Mouse (Mus musculus) hindbrain, embryonic 11.5 days (tissue): ENCODE results near the gene Mterf2. TPM values are rescaled to one million over a fixed set of nuclear protein-coding genes. Genes with fewer than 3 reads are reported as not detected.

Experiments used
- ATAC-seq: fragments of 200-750 bp; cut with Nextera tagmentation; 2 replicates; pipeline ENCODE4 v1.8.0; 2017; ENCODE audit warnings: mild to moderate bottlenecking, moderate TSS enrichment, moderate library complexity; ENCODE audit not compliant: low FRiP score
- DNase-seq: peaks from one replicate; pipeline ENCODE4 v3.0.0-alpha.2; 2015; ENCODE audit warnings: low spot score
- H3K27ac ChIP-seq: fragments of 300-500 bp; sonication (generic); 2 replicates; pipeline ENCODE4 v1.5.1; 2014; ENCODE audit warnings: mild to moderate bottlenecking, low read depth, low read length
- H3K27me3 ChIP-seq: fragments of 300-500 bp; sonication (generic); 2 replicates; pipeline ENCODE4 v1.6.1; 2014; ENCODE audit warnings: mild to moderate bottlenecking, low read length, moderate library complexity, mixed read lengths; ENCODE audit not compliant: control insufficient read depth, insufficient read depth
- H3K36me3 ChIP-seq: fragments of 300-500 bp; sonication (generic); 2 replicates; pipeline ENCODE4 v1.6.1; 2014; ENCODE audit warnings: mild to moderate bottlenecking, low read length, moderate library complexity, mixed read lengths; ENCODE audit not compliant: control insufficient read depth, insufficient read depth
- H3K4me1 ChIP-seq: fragments of 300-500 bp; sonication (generic); replicated peaks from 2 replicates; pipeline ENCODE4 v1.6.1; 2014; ENCODE audit warnings: low read length, mixed read lengths; ENCODE audit not compliant: control insufficient read depth, insufficient read depth
- H3K4me2 ChIP-seq: fragments of 300-500 bp; sonication (generic); replicated peaks from 2 replicates; pipeline ENCODE4 v1.6.1; 2014; ENCODE audit warnings: mild to moderate bottlenecking, low read depth, low read length
- H3K4me3 ChIP-seq: fragments of 300-500 bp; sonication (generic); 2 replicates; pipeline ENCODE4 v1.5.1; 2014; ENCODE audit warnings: low read depth, low read length
- H3K9ac ChIP-seq: fragments of 300-500 bp; sonication (generic); 2 replicates; pipeline ENCODE4 v1.6.1; 2014; ENCODE audit warnings: low read depth, low read length
- H3K9me3 ChIP-seq: fragments of 300-500 bp; sonication (generic); 2 replicates; pipeline ENCODE4 v1.6.1; 2016; ENCODE audit warnings: low read length; ENCODE audit not compliant: control insufficient read depth
- WGBS: fragments of 180-500 bp; shearing (Covaris S2); extraction: QIAGEN DNeasy Blood & Tissue Kit; methylation state at CpG from one replicate; pipeline ENCODE4 v1.1.7; 2014; 5-methylcytosine and 5-hydroxymethylcytosine counted together
- polyA plus RNA-seq: library from polyadenylated mRNA; unstranded; fragments of >200 nt; fragmentation: Nextera tagmentation; extraction: Ambion mirVana; gene quantifications from 2 replicates; pipeline ENCODE4 v1.2.1, GENCODE M21; 2014

The Mterf2 gene
- polyA plus RNA-seq, 1 experiment from 2014 or later = 35.7 TPM

DNA sequence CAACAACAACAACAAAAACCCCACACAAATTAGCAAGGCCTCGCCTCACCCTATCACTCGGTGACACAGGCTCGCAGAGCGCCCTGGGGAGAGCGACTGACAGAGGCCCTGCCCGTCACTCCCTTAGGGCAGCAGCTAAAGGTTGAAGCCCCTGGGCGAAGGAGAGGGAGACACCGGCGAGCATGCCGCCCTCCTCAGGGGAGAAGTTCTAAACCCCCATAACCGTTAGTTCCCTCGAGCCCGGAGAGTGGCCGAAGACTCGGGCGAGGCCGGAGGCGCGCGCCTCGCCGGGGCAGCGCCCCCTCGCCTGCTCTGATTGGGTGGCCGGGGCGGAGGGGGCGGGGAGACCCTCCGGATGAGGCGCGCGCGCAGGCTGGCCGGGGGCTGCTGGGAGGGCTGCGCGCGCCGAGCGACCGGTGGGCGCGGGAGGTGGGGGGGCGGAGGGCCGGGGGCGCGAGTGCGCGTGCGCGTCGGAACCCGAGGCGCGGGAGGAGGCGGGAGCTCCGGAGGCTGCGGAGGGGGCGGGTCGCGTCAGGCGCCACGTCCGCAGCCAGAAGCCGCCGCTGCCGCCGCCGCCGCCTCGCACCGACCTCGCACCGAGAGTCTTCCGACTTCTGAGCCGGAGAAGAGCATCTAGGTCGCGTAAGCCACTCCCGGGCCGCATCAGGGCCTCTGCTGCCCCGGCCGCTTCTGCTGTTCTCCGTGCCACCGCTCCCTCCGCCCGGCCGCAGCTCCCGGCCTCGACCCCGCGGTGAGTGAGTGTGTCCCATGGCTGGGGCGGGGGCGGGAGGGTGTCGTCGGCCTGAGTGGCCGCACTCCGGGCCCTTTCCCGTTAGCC is 25.4 kb downstream of the Mterf2 start, which contains the start of the genes Fhl4 and Tmem263:
Gene Fhl4 (minus strand): TSS at position 249 of the 838 bp plus-strand sequence.
Gene Tmem263 (plus strand): TSS at position 381 of the 838 bp plus-strand sequence.
- H3K36me3 ChIP-seq = no peaks in the 10 kb centered on the region
- peak within 1 kb of the TSS; percentile 68 for H3K27ac ChIP-seq
- ATAC-seq (peak; percentile 96), DNase-seq (peak; percentile 97)
- H3K4me1 ChIP-seq = no peaks in the 10 kb centered on the region
- under 1% methylated on average over 57 of the region's 96 CpGs for WGBS
- no peaks in the 10 kb centered on the region for H3K27me3 ChIP-seq
- H3K9me3 ChIP-seq = no peaks in the 10 kb centered on the region
- peak within 1 kb of the TSS; percentile 78 for H3K9ac ChIP-seq
- peak within 1 kb of the TSS; percentile 92 for H3K4me2 ChIP-seq
- peak within 1 kb of the TSS; percentile 93 for H3K4me3 ChIP-seq

DNA sequence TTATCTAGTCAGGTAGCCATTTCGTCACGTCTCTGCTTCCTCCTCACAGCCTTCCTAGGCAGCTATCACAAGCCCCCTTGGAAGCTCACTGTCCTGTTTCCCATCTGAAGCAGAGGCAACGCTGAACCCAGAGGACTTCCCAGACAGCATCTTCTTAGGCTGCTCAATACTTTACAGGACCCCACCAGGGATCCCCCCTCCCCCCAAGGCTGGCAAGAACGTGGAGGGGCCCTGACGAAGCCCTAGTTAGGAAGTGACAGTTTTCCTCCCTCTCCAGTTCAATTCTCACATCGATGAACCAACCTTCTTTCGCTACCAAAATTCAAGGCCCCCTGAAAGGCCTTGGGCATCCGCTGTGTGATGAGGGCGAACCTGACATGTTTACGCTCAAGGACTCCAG is 26.0 kb downstream of the Mterf2 start:
- peak overlapping the region; percentile 92 for H3K4me2 ChIP-seq
- peak overlapping the region; percentile 68 for H3K27ac ChIP-seq
- H3K9me3 ChIP-seq = no peaks in the 10 kb centered on the region
- H3K27me3 ChIP-seq = no peaks in the 10 kb centered on the region
- no peak for DNase-seq
- ATAC-seq = peak; percentile 31
- WGBS = under 1% methylated on average over 10 of the region's 10 CpGs
- H3K9ac ChIP-seq = peak overlapping the region; percentile 78
- no peaks in the 10 kb centered on the region for H3K36me3 ChIP-seq
- H3K4me3 ChIP-seq = peak overlapping the region; percentile 93
- no peaks in the 10 kb centered on the region for H3K4me1 ChIP-seq

DNA sequence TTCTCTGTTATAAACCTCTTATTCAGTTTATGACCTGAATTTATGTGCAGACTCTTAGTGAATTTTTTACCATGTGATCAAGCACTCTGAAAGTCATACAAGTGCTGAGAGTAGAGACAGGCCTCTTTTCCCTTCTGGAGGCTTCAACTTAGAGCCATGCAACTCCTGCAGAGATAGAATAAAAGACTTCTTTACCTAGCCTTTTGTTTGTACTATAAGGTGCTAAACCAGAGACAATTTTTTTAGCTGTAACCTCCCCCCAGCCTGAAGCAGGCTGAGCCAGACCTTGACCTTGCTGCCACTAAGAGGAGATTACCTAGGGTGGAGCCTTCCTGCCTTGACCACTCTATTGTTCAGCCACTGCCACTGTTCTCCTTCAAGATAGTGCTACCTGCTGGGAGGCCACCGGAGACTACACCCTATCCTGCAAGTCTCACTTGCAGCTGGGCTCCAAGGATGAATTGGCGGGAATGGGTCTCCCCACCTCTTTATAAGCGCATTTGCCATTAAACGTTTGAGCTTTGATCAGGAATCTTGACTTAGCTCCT is 56.1 kb downstream of the Mterf2 start:
- Histone ChIP-seq H3K4me2 (no peak overlapping the region), H3K4me1 (no peaks in the 10 kb centered on the region), H3K27ac (no peak overlapping the region), H3K27me3 (no peaks in the 10 kb centered on the region), H3K36me3 (no peaks in the 10 kb centered on the region), H3K4me3 (no peak overlapping the region), H3K9me3 (no peaks in the 10 kb centered on the region), H3K9ac (no peak overlapping the region)
- WGBS = 61% methylated on average over 4 of the region's 4 CpGs
- DNase-seq = no peak
- ATAC-seq = no peak

Other genes with a start within 250 kb of the Mterf2 start
- 31.2 and 33.7 TPM in 2 replicates for gene Ric8b, start 210.4 kb downstream of the Mterf2 start, polyA plus RNA-seq
- 2.0 and 2.6 TPM in 2 replicates for gene Fhl4, start 25.5 kb downstream of the Mterf2 start, polyA plus RNA-seq
- 59.5 and 67.6 TPM in 2 replicates for gene Tmem263, start 25.4 kb downstream of the Mterf2 start, polyA plus RNA-seq
- 29.2 and 31.7 TPM in 2 replicates for gene Cry1, start 57.0 kb upstream of the Mterf2 start, polyA plus RNA-seq